Mouse (Mus musculus) heart, postnatal 14 days (tissue): ENCODE data around the gene Cux1. TPM values are rescaled to one million over a fixed set of nuclear protein-coding genes. Genes with fewer than 3 reads are reported as not detected.
"Not testable (repeated sequence)": the region's sequence is repeated elsewhere in the genome, so short reads cannot be mapped to it uniquely, and the experiment has no call there.

Experiments
- DNase-seq, 2 experiments: peaks; one replicate each; pipeline ENCODE4 v3.0.0; 2021 to 2022
- intact Hi-C: fragments of 180-260 bp; cut with DNase I; formaldehyde crosslinking; loops from one replicate; pipeline ENCODE4 v1.15.1; 2025
- microRNA-seq, 2 experiments: library from miRNA; unstranded; fragments of <30 nt; microRNA quantifications; one replicate each; pipeline ENCODE4 v1.2.0; 2021 to 2022
- total RNA-seq, 2 experiments: library from RNA; stranded (reverse); gene quantifications; 2 replicates each; pipeline ENCODE4 v1.2.3; 2021

The Cux1 gene
- total RNA-seq, 2 experiments from 2014 or later: 106 to 108 TPM

DNA sequence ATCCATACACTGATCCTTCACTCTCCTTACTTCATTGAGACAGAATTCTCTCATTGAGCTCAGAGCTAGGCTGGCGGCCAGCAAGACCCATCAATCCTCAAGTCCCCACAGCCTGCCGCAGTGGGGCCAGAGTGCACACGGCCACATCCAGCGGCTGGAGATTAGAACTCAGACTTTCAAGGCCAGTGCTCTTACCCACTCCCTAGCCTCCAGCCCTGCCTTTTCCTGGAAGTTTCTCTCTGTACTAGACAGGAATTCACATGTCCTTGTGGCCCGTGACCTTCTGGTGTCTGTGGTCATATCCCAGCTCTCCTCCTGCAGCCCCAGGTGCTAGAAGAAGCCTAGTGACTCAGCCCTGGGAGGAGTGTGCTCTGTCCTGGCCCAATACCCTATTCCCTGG is 330.7 kb downstream of the Cux1 start:
- intact Hi-C loops: no loop called here
- DNase-seq: no peak

DNA sequence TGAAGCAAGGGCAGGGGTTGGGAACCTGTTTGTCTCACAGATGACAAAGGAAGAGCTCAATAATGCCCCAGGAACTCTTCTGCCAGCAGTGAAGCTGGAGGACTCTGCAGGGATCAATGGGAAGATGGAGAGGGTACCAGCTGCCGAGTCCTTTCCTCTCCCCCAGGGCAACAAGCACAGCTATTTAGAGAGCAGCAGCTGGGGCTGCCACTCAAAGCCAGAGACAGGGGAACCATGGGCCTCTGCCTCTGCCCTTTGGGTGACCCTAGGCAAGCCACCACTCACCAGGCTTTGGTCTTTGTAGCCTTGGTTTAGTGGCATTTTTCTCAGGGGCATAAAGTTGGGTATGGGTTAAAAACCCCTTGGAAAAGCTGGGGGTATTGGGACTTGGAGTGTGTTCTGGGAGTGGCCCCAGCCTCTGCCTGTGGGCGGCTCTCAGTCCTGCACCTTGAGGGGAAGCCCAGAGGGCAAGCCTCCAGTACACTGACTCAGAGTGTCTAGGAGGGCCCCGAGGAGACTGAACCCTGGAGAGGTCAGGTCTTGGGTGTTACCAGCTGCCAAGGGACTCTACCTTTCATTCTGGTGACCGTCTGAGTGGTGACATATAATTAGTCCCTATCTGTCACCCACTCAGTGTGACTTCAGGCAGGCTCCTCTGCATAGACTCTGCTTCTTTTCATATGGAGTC is 336.8 kb downstream of the Cux1 start:
- no peak for DNase-seq
- intact Hi-C loops: no loop called here

DNA sequence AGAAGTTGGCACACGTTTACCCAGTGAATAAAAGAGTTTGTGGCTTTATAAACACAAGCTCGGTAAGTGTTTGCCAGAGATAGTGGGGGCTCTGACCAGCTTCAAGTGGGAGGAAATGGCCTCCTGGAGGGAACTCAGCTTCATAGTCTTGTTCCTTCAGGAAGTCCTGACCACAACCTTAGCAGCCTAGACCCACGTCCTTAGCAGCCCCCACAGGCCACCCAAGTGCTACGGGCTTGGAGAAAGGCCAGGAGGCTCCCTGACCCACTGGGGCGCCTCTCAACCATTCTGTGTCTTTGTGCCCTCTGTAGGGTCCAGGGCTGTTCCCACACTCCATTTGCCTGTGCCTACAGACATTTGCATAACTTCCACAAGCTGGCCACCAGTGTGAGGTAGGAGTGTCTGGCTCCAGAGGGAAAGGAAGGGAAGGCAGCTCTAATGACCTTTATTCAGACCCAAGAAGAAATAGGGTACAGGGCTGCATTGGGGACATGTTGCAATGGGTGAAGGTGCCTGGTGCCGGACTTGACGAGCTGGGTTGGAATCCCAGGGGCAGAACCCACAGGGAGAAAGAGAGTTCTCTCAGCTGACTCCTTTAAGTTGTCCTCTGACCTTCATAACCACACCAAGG is 340.9 kb downstream of the Cux1 start:
- intact Hi-C loops: no loop called here

GRCm38 (mm10) chr5:136218585-136218984 is 348.7 kb downstream of the Cux1 start:
- DNase-seq: no peak
- intact Hi-C loops: no loop called here

More for the DNA sequence above, 340.9 kb downstream of the Cux1 start:
- no peak for DNase-seq

GRCm38 (mm10) chr5:136217932-136218381 is 349.3 kb downstream of the Cux1 start:
- no peak for DNase-seq
- intact Hi-C loops: no loop called here

- intact Hi-C loops: no loop called here
- no peak for DNase-seq
These were observed 350.2 kb downstream of the Cux1 start for GRCm38 (mm10) chr5:136217004-136217665.

DNA sequence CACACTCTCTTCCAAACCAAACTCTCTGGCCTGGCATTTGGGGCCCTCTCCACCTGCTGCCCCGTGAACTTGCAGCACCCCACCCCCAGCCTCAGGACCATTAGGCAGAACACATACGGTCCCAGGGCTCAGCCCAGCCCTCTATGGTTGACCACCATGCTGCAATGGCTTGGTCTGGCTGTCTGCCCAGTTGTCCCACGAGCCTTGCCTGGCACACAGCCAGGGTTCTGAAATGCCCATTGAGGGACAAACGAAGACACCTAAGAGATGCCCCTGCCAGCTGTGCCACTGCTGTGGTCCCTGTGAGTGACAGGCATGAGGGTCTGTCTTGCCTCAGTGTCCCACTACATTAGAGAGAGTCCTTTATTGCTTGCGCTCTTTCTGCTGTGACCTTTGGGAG is 351.3 kb downstream of the Cux1 start:
- intact Hi-C loops: no loop called here
- DNase-seq: no peak

DNA sequence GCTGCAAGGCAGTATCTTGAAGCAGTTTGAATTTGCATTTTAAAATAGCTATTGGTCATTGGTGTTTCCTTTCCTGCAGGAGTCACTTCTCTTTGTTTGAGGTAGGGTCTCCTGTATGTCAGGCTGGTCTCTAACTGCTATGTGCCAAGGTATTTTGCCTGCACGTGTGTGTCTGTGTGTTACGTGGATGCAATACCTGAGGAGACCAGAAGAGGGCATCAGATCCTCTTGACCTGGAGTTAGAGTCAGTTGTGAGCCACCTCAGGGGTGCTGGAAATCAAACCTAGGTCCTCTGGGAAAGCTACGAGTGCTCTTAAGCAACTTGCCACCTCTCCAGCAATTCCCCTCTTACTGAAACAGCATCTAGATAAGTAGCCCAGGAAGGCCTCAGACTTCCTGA is 352.1 kb downstream of the Cux1 start:
- DNase-seq: no peak
- intact Hi-C loops: no loop called here

GRCm38 (mm10) chr5:136213716-136214115 is 353.6 kb downstream of the Cux1 start:
- DNase-seq: no peak
- intact Hi-C loops: no loop called here

DNA sequence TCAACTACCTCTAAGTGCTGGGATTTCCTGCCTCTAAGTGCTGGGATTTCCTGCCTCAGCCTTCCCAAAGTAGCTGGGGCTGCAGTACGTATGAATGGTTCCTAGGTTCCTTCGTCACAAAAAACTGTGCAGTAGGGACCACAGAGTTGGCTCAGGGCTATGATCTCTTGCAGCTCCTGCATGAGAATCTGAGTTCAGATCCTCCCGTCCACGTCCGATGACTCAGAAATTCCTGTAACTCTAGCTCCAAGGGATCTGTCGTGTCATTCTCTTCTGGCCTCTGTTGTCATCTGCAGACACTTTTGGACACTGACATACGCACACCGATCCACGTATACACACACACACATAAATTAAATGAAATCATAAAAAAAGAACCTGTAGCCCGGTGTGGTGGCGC is 354.6 kb downstream of the Cux1 start:
- intact Hi-C loops: no loop called here
- no peak for DNase-seq

DNA sequence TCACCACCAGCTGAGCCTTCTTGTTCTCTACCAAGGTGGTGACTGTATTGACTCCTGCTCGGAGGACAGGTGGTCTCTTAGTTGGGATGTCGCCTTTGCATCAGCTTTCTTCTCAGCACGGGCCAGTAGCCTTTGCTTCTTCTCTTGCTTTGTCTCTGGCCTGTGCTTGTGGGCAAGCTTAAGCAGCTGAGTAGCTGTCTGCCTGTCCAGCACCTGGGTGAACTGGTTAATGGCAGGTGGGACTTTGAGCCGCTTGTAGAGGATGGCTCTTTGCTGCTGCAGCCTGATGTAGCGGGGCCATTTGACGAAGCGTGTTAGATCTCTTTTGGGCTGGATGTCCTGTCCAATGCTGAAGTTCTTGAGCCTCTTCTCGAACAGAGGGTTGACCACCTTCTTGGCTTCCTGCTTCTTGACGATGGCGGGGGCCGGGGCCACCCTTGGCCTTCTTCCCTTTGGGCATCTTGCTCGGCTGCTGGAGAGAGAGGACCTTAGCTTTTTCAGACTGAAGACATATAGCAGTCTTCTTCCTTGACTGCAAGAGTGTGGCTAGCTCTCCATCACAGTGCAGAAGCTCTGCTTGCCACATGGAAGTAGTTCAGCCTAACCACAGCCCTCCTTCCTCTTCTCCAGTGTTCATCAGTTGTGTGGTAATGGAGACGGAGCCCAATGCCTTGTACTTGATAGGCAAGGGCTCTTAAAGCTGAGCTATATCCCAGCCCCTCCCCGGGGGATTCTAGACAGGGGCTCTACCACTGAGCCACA is 355.8 kb downstream of the Cux1 start:
- intact Hi-C loops, DNase-seq: not testable (repeated sequence)

DNA sequence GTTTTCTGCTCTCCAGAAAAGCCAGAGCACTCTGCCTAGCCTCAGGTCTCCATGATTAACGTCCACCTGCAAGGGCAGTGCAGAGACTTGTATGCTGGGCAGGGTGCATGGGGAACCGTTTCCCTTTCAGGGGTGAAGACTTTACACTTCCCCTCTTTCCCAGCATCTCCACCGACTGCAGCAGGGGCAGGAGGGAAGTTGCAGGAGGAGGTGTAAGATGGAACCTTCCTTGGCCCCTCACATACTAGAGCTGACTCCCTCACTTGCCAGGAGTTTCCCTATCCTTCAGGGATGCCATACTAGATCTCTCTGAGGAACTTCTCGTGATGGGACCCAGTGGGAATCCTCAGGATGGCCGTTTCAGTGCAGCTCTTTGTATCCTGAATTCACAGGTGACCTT is 356.7 kb downstream of the Cux1 start:
- DNase-seq: no peak
- intact Hi-C loops: no loop called here

- peak; percentile 67 to 83 for DNase-seq
- intact Hi-C loops: loop anchor here (1.0 to 5.0 kb wide), 4 partner anchors 51 to 555 kb away; no protein-coding TSS in a partner anchor
These were observed 365.5 kb downstream of the Cux1 start for GRCm38 (mm10) chr5:136201832-136202231.

DNA sequence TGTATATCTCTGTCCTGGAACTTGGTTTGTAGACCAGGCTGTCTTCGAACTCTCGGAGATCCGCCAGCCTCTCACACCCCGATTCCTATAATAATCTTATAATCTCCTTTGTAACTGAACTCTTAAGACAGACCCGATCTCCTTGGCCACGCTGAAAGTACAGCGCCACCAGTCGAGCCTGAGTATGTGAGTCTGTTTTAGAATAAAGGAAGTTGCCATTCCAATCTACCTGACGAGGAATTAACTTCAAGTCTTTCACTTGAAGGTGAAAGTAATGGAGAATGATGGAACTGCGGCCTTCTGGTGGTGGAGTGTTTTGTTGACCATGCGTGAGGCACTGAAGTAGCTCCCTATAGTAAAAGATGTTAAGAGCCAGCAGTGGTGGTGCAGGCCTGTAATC is 367.8 kb downstream of the Cux1 start:
- no peak for DNase-seq
- intact Hi-C loops: no loop called here

DNA sequence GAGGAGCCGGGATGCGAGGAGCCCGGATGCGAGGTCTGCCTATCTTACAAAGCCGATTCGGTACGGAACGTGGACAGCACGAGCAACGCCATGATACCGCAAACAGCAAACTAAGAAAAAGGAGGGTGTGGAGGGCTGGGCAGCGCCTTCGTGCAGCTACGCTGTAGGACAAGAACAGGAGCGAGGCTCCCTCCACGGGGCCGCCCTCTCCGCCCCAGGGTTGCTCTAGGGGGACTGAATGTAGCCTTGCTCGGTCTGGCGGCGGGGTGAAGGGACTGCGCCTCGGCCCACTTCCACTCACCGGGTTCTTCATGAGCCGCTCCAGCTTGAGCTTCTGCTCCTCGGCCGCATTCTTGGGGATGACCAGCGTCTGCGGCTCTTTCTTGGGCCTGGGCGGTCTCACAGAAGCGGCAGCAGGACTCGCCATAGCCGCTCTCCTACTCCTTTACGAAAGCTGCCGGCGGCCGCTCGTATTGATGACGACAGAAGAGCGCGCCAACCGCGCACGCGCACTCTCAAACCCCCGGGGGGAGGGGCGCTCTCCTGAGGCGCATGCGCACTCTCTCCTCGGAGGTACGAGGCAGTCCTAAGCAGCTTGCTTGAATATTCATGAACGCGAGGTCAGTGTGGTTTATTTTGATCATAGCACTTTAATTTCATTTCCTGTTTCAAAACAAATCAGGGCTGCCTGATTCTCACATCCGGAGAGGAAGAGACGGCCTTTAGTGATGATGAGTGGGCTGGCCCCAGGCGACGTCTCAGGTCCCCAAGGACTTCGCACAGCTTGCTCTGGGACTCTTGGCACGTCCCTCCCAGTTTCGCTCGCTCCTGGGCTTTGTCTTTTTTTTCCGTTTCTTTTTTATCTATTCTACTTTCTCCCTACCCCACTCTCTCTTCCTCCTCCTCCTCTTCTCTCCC is 368.6 kb downstream of the Cux1 start, which contains the start of gene Prkrip1:
Gene Prkrip1 (minus strand): TSS at position 490 of the 918 bp plus-strand sequence.
- peak; percentile 94 to 96 for DNase-seq
- intact Hi-C loops: no loop called here

Small RNAs within 50 kb of the gene (microRNA-seq; reads per million reads assigned to microRNA genes)
- 0 reads per million in 2 experiments for gene Mir721

Other genes starting within 250 kb of the Cux1 start
- gene Myl10, start 125.7 kb upstream of the Cux1 start, total RNA-seq: not detected